In the genomic region with DNA sequence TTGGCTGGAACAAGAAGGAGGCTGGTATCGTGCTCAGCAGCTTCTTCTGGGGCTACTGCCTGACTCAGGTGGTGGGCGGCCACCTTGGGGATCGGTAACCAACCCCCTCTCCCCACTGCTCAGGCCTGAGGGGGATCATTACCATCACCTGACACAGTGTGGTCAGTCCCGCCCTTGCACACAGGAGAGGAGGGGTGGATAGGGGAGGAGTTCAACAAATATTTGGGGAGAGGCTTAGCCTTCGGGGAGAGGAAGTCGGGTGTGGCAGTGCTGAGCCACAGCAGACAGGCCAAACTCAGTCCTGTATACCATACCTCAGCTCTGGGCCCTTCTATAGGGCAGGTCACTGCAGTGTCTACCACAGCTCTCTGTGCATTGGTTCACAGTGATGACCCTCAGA, we compare ENCODE assay signal across 16 mouse cellular contexts. TPM values are rescaled to one million over a fixed set of nuclear protein-coding genes. Genes with fewer than 3 reads are reported as not detected.
DNase-seq lines count a peak whose midpoint lies in the region; ATAC-seq and TF ChIP-seq lines count a peak whose summit lies in the region.
"Had no signal": no experiment of that assay in that cellular context is flagged by ENCODE, and none has a peak within 500 bp of the region (broad histone marks: within the 10 kb centered on the region; RNA-seq: fewer than 3 reads in every experiment).

No protein-coding gene starts in this region.

- H3K9me3 ChIP-seq in liver, postnatal 0 days (ENCODE audit: low read length): no peaks in the 10 kb centered on the region
- H3K9me3 ChIP-seq: G1E; hindbrain, embryonic 10.5 days; limb, embryonic 13.5 days; megakaryocyte, embryonic 14.5 days had no signal

- H3K4me2 ChIP-seq in liver, postnatal 0 days (ENCODE audit: low read depth, low read length): peak overlapping the region; percentile 30; the same call in 1 of the 2 replicates
- H3K4me2 ChIP-seq: limb, embryonic 13.5 days had no signal

- peak; percentile 62 for ATAC-seq in activated CD4-positive, CD25-positive, alpha-beta regulatory T cell, adult 4 months
- ATAC-seq in liver, postnatal 0 days: no peak

- H3K4me1 ChIP-seq in thymus, adult 2 months (replicated peaks; ENCODE audit: control insufficient read depth, insufficient read depth, low read length): peaks cover 42% of the 10 kb centered on the region
- peaks cover 28% of the 10 kb centered on the region for H3K4me1 ChIP-seq in liver, postnatal 0 days (ENCODE audit: insufficient read depth)
- H3K4me1 ChIP-seq: limb, embryonic 13.5 days had no signal

- no peaks in the 10 kb centered on the region for H3K27me3 ChIP-seq in thymus, adult 2 months (ENCODE audit: control insufficient read depth, insufficient read depth, low read length)
- H3K27me3 ChIP-seq in liver, postnatal 0 days (ENCODE audit: insufficient read depth, low read length): no peaks in the 10 kb centered on the region

- no peaks in the 10 kb centered on the region for H3K36me3 ChIP-seq in thymus, adult 2 months (ENCODE audit: control insufficient read depth, insufficient read depth, low read length)
- H3K36me3 ChIP-seq in liver, postnatal 0 days (replicated peaks; ENCODE audit: insufficient read depth, low read length): peaks cover 6% of the 10 kb centered on the region; the same call in 1 of the 2 replicates
- H3K36me3 ChIP-seq: G1E; hindbrain, embryonic 10.5 days; limb, embryonic 13.5 days had no signal

- no peak overlapping the region for H3K4me3 ChIP-seq in thymus, adult 2 months (ENCODE audit: control insufficient read depth, insufficient read depth, low read length)
- no peak overlapping the region for H3K4me3 ChIP-seq in liver, postnatal 0 days (ENCODE audit: low read depth, low read length)
- H3K4me3 ChIP-seq: erythroblast, embryonic 14.5 days; hindbrain, embryonic 10.5 days; limb, embryonic 13.5 days; megakaryocyte, embryonic 14.5 days had no signal

- TF ChIP-seq POLR2A in thymus, adult 2 months (IDR thresholded peaks at IDR 0.05; ENCODE audit: control insufficient read depth, extremely low read depth, insufficient read depth, low read length, poor library complexity): no peak

- TF ChIP-seq EP300 in liver, postnatal 0 days (IDR thresholded peaks at IDR 0.05; ENCODE audit: low read depth): no peak

- peak overlapping the region; percentile 93 for H3K27ac ChIP-seq in thymus, adult 2 months (ENCODE audit: control insufficient read depth, insufficient read depth, low read length)
- no peak overlapping the region for H3K27ac ChIP-seq in liver, postnatal 0 days (ENCODE audit: low read depth)
- H3K27ac ChIP-seq: hindbrain, embryonic 10.5 days; limb, embryonic 13.5 days had no signal

- WGBS in thymus, adult 2 months: 51% methylated on average over 6 of the region's 6 CpGs
- 36% methylated on average over 6 of the region's 6 CpGs for WGBS in liver, postnatal 0 days (ENCODE audit: insufficient replicate concordance)

- no peak overlapping the region for H3K9ac ChIP-seq in liver, postnatal 0 days (replicated peaks)
- H3K9ac ChIP-seq: limb, embryonic 13.5 days had no signal

- DNase-seq in thymus, adult 2 months: no peak
- no peak for DNase-seq in thymus, adult 18-20 months
- DNase-seq in liver, postnatal 0 days: no peak
- no peak for DNase-seq in layer of hippocampus, postnatal 10 days (ENCODE audit: low spot score in 2 of 2)
- no peak for DNase-seq in cerebellum, postnatal 14 days
- no peak for DNase-seq in left cerebral cortex, adult 18-20 months (ENCODE audit: low spot score in 2 of 2)
- DNase-seq: kidney, adult 2 months; thymus, postnatal 25 days had no signal

- no peak for TF ChIP-seq CTCF in thymus, adult 2 months (IDR thresholded peaks at IDR 0.05; ENCODE audit: borderline replicate concordance, control insufficient read depth, extremely low read depth, insufficient read depth, low read length, poor library complexity)
- no peak for TF ChIP-seq CTCF in liver, postnatal 0 days (IDR thresholded peaks at IDR 0.05; ENCODE audit: low read depth)

RNA-seq across cellular contexts. Expression of gene Slc17a9, which starts 6.9 kb away (rescaled TPM):
- 24.9 and 26.4 TPM in 2 replicates for polyA plus RNA-seq in thymus, adult 2 months (2012; rRNA removed)
- polyA plus RNA-seq in activated CD4-positive, CD25-positive, alpha-beta regulatory T cell, adult 4 months (2017; shearing (Covaris generic)): 10 to 100 TPM; 68.7 to 77.6 TPM
- 5.2 and 6.0 TPM in 2 replicates for polyA plus RNA-seq in liver, postnatal 0 days (2015; fragmentation: Nextera tagmentation; extraction: Ambion mirVana)
- total RNA-seq in layer of hippocampus, postnatal 10 days (2021): under 1 TPM; 0.47 to 0.53 TPM
- under 1 TPM; 0.26 to 0.37 TPM for total RNA-seq in left cerebral cortex, adult 18-20 months (2021)

RNA-seq across cellular contexts. Expression of gene Gid8, which starts 22.1 kb away (rescaled TPM):
- polyA plus RNA-seq in thymus, adult 2 months (2012; rRNA removed): 34.9 and 35.5 TPM in 2 replicates
- 10 to 100 TPM; 22.3 to 24.5 TPM for polyA plus RNA-seq in activated CD4-positive, CD25-positive, alpha-beta regulatory T cell, adult 4 months (2017; shearing (Covaris generic))
- polyA plus RNA-seq in liver, postnatal 0 days (2015; fragmentation: Nextera tagmentation; extraction: Ambion mirVana): 68.2 and 71.3 TPM in 2 replicates
- 10 to 100 TPM; 62.6 to 63.7 TPM for total RNA-seq in layer of hippocampus, postnatal 10 days (2021)
- 10 to 100 TPM; 63.9 to 67.2 TPM for total RNA-seq in left cerebral cortex, adult 18-20 months (2021)

RNA-seq across cellular contexts. Expression of gene Dido1, which starts 22.2 kb away (rescaled TPM):
- polyA plus RNA-seq in thymus, adult 2 months (2012; rRNA removed): 40.7 and 42.2 TPM in 2 replicates
- polyA plus RNA-seq in activated CD4-positive, CD25-positive, alpha-beta regulatory T cell, adult 4 months (2017; shearing (Covaris generic)): 10 to 100 TPM; 35.0 to 46.9 TPM
- polyA plus RNA-seq in liver, postnatal 0 days (2015; fragmentation: Nextera tagmentation; extraction: Ambion mirVana): 6.5 and 8.7 TPM in 2 replicates
- 10 to 100 TPM; 58.4 to 61.8 TPM for total RNA-seq in layer of hippocampus, postnatal 10 days (2021)
- 10 to 100 TPM; 56.2 to 59.1 TPM for total RNA-seq in left cerebral cortex, adult 18-20 months (2021)

RNA-seq across cellular contexts. Expression of gene Bhlhe23, which starts 44.7 kb away (rescaled TPM):
- polyA plus RNA-seq in thymus, adult 2 months (2012; rRNA removed): 0.16 and 0.46 TPM in 2 replicates
- polyA plus RNA-seq in activated CD4-positive, CD25-positive, alpha-beta regulatory T cell, adult 4 months (2017; shearing (Covaris generic)): not detected
- not detected in 2 replicates for polyA plus RNA-seq in liver, postnatal 0 days (2015; fragmentation: Nextera tagmentation; extraction: Ambion mirVana)
- under 1 TPM in 1 of 2 experiments, not detected in 1; 0.14 TPM for total RNA-seq in layer of hippocampus, postnatal 10 days (2021)
- total RNA-seq in left cerebral cortex, adult 18-20 months (2021): under 1 TPM in 1 of 2 experiments, not detected in 1; 0.14 TPM
- total RNA-seq: layer of hippocampus, adult 18-20 months had no signal
- polyA plus RNA-seq: cortical plate, adult 2 months; erythroblast, embryonic 14.5 days; G1E; kidney, adult 2 months had no signal
